Mouse (Mus musculus): ENCODE results near the gene Lrguk. TPM values are rescaled to one million over a fixed set of nuclear protein-coding genes. Genes with fewer than 3 reads are reported as not detected.
A peak's percentile ranks its signal among the peaks of the same experiment; 100 is the strongest.

Lrguk gene
- total RNA-seq, 1 experiment from 2014 or later = not detected

DNA sequence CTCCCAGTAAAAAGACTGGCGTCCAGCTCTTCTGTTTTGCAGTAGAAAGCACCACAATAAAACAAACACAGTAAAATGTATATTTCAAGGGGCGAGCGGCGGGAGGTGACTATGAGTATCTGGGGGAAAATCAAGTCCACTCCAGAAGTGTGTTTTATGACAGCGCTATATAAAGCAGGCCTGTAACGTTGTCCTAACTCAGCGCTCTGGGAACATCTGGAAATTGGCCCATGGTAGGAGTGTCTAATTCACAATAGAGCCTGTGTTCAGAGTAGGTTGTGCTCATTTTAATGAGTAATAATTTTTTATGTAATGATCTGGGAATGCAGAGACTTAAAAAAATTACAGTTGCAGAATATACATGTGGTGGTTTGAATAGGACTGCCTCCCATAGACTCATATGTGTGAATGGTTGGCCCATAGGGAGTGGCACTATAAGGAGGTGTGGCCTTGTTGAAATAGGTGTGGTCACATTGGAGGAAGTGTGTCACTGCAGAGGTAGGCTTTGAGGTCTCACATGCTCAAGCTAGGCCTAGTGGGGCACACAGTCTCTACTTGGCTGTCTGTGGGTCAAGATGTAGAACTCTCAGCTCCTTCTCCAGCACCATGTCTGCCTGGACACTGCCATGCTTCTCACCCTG is 87.7 kb downstream of the Lrguk start:
- no peak for ATAC-seq (ENCODE audit: extremely low read depth, insufficient number of reproducible peaks, low FRiP score, poor library complexity, severe bottlenecking)

DNA sequence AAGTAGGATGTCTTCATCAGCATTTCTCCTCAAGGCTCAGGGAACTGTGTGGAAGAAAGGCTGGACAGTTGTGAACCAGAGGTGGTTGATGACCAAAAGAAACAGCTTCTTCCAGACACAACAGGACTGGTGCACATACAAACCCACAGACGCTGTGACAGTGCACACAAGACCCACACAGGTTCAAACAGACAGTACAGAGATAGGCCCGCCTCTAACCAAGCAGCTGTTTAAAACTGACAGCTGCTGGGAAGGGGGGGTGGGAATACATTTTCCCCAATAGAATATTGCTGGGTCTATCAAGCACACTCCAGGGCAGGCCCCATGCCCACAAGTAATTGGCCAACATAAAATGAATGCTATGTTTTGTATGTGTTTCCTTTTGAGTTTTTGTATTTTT is 95.2 kb downstream of the Lrguk start:
- no peak for ATAC-seq (ENCODE audit: extremely low read depth, insufficient number of reproducible peaks, low FRiP score, poor library complexity, severe bottlenecking)

DNA sequence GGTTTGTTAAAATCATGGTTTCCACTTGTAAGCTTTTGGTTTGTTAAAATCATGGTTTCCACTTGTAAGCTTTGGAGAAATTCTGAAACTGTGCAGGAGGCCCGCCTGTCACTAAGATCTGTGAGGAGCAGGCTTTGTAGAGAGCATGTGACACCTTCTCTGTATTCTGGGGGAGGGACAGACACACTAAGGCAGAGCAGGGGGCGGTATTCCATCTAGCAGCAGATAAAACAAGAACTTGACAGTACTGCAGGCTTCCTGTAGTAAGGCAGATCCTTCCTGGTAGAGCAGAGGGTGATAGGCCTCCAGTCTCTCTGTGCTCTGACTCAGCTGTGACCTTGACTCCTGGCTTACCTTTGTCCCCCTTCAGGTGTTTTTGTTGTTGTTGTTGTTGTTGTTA is 100.0 kb downstream of the Lrguk start:
- no peak for ATAC-seq (ENCODE audit: extremely low read depth, insufficient number of reproducible peaks, low FRiP score, poor library complexity, severe bottlenecking)

DNA sequence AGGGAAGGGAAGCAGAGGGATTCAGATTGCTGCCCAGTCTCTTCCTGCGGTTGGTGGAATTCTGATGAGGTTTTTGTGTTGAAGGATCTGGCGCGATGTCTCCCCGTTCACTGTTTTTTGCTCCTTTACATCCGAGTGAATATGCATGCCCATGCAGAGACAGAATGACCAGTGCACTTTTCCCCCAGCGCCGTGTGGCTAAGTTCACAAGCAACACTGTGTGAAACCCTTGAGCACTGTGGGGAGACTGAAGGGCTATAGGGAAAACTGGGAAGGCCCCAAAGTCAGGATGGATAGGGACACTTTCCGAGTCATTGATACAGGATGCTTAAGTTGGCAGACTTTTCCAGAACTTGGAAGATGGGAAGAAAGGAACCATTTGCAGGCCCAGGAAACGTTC is 103.1 kb downstream of the Lrguk start:
- no peak for ATAC-seq (ENCODE audit: extremely low read depth, insufficient number of reproducible peaks, low FRiP score, poor library complexity, severe bottlenecking)

DNA sequence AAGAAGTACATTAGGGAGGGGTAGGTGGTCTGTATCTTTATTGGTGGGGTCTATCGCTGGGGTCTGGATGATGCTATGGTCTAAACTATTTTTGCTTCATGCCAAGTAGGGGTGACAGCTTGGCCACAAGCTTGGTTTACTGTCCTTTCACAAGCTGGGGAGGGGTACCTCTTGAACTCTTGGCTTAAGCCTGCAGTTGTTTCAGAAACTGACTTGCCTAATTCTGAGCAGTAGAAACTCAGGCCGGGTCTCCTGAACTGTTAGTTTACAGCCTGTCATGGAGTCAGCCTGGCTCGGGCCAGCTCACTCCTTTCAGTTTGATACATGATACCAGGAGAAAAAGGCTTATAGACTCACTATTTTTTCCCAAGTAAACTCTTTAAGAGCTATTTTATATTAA is 109.1 kb downstream of the Lrguk start:
- ATAC-seq (ENCODE audit: extremely low read depth, insufficient number of reproducible peaks, low FRiP score, poor library complexity, severe bottlenecking) = no peak

DNA sequence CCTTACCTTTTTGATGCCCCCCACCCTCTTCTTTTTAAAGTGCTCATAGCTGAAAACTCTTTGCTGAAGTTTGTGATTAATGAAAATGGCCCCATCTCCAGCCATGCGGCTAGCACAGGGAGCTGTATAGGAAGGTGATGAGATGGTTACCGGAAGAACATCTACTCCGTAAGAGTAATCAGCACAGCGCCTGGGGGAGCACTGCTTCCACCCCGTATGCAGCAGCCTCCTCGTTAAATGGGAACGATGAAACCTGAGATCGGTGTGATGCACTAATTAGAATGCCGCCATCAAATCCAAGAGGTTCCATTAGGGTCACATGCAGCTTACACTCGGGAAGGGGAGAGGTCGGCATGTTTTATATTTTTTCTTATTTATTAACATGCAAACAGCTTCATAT is 113.7 kb downstream of the Lrguk start:
- no peak for ATAC-seq (ENCODE audit: extremely low read depth, insufficient number of reproducible peaks, low FRiP score, poor library complexity, severe bottlenecking)

DNA sequence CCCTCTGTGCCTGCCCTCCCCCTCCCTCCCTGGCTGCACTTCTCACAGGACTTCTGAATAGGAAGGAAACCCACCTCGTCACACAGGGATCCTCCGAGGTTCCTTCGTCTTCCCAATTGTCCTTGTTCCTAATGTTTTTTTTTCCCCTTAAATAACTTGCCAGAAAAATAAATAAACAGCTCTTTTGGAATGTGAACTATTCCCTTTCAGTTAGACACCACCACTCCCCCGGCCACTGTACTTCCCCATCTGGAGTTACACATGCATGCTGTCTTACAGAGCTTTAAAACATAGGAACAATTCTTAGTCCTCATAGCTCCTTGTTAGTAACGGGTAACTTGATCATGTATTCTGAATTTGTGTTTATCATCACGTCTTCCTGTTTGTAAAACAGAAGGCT is 116.8 kb downstream of the Lrguk start:
- no peak for ATAC-seq (ENCODE audit: extremely low read depth, insufficient number of reproducible peaks, low FRiP score, poor library complexity, severe bottlenecking)

DNA sequence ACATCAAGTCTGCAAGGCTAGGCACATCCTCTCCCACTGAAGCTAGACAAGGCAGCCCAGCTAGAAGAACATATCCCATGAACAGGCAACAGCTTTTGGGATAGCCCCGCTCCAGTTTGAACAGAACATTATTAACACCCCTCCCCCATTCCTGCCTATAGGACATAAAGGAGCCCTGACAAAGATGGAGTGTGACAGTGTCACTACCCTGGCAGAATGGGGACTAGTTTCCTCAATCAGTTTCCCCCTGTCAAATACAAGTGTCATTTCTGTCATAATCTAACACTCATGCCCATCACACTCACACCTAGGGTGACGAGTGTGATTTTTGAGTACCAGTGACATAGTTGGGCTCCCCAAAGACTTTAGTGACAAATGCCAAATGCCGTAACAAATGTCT is 118.8 kb downstream of the Lrguk start:
- ATAC-seq (ENCODE audit: extremely low read depth, insufficient number of reproducible peaks, low FRiP score, poor library complexity, severe bottlenecking) = no peak

DNA sequence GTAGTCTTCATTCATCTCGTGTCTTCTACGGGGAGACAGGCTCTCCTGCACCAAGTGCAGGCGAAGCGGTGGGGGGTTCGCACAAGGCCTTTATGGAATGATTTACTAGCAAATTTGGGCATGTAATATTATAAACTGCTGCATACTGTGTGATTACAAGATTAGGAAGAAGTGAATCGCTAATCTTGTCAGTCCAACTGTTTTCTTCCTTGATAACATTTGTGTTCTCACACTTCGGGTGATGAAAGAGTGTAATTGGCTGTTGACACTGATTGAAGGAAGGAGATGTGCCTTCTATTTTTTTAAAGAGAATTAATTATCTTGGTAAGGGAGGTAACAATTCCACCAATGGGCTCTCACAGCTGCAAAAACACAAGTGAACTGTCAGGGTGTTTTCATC is 119.4 kb downstream of the Lrguk start:
- no peak for ATAC-seq (ENCODE audit: extremely low read depth, insufficient number of reproducible peaks, low FRiP score, poor library complexity, severe bottlenecking)

DNA sequence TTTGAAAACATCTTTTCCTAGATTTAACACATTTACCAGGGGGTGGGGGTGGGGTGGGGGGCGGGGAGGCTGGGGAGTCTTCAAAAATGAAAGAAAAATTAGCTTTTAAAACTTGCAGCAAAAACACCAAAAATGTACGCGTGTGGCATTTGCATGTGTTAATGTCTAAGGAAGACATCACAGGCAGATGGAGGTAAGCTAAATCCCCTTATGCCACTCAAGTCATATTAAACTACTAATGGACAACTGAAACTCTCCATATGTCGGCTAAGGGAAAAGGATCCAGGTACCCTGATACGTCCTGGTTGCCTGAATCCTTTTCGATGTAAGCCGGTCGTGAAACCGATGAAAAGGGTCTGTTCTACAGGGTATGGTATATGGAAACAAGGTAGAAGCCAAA is 119.8 kb downstream of the Lrguk start:
- no peak for ATAC-seq (ENCODE audit: extremely low read depth, insufficient number of reproducible peaks, low FRiP score, poor library complexity, severe bottlenecking)

DNA sequence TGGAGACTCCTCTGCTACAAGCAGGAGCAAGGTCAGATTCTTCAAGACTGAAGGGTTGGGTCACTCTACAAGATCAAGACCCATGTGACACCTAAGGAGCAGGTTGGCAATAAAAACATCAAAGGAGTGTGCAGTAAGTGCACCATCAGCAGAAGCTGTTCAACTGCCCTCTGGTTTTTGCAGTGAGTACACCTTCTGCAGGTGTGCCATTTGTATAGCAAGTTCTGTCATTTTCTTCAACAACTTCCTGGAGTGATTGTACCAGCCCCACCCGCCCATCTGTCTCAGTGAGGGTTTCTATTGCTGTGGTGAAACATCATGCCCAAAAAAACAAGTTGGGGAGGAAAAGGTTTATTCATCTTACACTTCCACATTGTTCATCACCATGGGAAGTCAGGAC is 120.6 kb downstream of the Lrguk start:
- no peak for ATAC-seq (ENCODE audit: extremely low read depth, insufficient number of reproducible peaks, low FRiP score, poor library complexity, severe bottlenecking)

DNA sequence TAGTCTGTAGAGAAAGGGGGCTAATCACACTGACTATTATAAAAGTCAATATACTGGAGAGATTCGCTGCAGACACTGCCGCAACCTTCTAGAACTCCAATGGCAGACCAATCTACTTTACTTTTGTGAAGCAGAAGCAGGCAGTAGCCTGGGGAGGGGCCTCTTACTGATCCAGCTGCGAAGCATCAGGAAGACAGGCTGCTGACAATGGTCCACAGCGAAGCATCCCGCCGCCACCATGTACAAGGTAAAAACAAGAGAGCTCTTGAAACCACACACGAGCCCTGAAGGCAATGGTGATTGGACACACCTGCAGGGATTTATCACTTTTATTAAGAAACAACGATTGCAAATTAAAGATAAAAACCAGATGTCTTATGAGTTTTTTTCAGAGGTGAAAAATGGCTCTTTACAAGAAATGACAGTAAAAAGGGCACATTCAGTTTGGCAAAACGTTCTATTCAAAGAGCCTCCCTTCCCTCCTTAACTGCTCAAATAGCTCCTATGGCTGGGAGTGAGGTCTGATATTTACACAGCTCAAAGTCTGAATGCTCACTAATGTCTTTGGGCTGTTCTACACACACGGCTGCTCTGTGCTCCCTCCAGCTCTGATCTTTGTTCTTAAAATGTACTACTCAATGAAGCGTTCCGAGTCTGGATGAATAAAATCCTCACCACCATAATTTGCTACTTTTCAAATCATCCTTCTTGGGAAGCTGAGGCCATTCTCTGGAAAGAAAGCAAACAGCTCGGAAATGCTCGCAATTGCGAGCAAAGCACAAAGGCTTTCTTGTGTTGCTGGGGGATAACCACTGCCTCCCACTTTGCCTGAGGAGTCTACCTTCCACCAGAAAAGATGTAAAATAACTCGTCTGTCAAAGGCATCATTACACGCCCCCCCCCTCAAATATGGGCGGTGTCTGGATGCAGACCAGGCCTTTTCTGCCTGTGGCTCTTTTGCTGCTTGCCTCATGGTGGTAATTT is 124.1 kb downstream of the Lrguk start:
- ATAC-seq (ENCODE audit: extremely low read depth, insufficient number of reproducible peaks, low FRiP score, poor library complexity, severe bottlenecking) = no peak

DNA sequence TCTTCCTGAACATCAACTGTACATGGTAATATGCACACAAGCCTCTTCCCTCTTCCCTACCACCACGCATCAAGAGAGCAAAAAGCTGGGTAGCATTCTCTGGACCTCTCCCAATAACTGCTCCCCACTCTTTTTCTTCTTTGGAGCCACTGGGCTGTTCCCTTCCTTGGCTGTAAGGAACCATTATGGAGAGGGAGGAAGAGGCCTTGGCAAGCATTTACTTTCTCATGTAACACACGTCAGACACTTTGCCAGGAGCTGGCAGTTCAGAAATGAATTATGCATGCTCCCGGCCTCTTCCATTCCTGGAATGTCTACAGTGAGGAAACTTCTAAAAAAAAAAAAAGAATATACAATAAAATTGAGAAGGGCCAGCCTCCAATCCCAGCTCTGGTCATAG is 125.0 kb downstream of the Lrguk start:
- no peak for ATAC-seq (ENCODE audit: extremely low read depth, insufficient number of reproducible peaks, low FRiP score, poor library complexity, severe bottlenecking)

DNA sequence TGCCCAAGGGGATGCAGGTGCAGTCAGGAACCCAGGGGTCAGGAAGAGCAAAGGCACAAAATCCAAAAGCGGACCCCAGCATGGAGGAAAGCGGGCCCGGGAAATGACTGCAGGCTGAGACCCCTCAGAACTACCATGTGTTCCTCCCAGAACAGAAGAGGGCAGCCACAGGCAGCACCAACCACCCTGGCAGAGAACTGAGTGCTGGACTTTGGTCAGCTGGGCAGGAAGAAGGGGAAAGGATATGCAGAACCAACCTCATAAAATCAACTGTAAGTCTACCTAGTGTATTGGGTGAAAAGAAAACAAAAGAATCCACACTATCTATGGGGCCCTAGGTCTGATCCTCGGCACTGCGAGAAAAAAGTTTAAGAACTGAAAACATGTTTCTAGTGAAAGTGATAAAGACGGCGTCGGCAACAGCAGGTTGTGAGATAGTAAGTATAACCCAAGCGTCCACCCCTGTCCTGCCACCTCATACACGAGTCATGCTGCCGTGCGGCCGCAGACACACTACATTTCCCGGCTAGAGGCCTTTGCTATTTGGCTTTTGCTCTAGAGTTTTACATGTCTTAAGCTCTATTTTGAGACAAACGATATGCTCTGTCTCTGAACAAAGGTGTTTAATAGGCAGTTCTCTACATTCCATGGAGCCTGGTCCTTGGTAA is 126.0 kb downstream of the Lrguk start:
- ATAC-seq (ENCODE audit: extremely low read depth, insufficient number of reproducible peaks, low FRiP score, poor library complexity, severe bottlenecking) = no peak

DNA sequence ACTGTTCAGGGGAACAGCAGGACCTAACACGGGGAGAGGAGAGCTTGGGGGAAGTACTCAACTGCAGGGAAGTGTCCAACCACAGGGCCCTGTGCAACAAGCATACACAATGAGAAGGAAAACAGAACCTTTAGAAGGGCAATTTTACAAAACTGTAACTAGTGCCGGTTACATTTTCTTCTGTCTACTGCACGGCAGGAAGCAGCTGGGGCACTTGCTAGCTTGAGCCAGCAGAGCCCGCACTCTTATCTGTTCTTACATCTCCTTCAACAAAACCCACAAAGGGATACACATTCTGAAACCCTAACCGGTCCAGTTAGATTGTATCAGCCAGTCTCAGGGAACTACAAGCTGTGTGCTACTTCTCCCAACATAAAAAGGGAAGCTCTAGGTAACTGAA is 126.8 kb downstream of the Lrguk start:
- ATAC-seq (ENCODE audit: extremely low read depth, insufficient number of reproducible peaks, low FRiP score, poor library complexity, severe bottlenecking) = peak; percentile 25

DNA sequence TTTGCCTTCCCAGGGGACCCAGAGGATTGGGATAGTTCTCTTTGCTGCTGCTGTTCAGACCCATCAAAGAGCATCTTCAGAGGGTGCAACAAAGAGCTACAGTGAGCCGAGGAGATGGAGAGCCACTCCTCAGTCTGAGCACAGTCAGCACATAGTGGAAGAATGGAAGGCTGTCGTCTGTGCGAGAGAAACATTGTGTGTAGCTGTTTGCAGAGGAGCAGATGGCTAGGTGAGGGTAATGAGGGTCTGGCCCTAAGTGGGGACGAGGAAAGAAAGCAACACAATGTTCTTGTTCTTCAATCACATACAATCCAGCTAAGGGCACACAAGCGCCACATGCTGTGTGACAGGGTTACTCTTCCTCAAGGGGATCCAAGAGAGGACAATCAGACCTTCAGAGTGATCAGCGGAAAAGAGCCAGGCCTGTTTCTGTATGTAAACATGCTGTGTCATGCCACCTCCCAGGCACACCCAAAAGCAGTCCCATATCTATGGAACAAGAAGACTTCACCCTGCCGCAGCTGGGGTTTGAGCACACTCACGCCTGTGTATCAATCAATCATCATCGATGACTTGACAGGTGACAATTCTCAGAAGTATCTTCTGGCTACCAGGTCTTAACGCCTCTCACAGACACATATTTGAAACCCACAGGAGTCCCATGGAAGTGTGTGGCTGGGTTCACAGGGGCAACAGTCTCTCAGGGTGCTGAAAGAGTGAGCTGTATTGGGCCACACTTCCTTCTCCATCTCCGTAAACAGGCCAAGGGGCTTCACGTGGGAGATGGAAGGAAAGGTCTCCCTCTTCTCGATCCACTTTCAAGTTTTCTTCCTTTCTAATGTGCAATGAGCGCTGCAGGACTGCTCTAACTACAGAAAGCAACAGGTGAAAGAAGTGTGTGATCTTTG is 127.8 kb downstream of the Lrguk start:
- ATAC-seq (ENCODE audit: extremely low read depth, insufficient number of reproducible peaks, low FRiP score, poor library complexity, severe bottlenecking) = no peak

DNA sequence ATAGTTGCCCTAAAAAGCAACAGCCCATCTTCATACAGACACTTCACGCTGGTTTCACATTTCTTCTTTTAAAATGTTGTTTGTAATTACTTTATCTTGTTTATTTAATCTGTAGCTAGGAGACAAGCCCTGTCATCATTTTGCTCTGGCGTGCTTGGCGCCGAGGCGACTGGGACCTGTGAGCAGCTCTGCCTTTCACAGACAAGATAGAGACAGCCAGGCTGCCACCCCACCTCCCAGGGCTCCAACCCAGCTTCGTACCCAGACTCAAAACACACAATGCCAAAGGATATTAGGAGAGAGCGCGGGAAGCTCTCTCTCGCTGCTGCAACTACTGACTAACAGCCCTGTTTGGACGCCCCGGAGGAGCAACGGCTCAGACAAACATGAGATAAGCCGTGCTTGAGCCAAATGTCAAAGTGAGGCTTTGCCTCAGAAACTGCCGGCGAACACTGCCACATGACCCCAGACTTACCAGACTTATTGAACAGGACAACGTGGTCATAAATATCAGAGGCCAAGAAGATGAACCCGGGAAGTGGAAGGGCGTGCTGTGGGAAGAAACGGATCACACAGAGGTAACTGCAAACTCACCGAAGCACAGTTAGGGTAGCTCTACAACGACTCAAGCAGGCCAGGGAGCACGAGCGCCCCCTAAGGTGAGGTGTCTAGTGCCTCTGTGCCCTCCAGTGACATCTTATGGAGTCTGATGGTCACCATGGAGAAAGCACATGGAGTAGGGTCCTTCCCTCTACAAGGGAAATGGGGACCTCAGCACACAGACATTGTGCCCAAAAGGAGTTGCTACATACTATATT is 131.0 kb downstream of the Lrguk start:
- no peak for ATAC-seq (ENCODE audit: extremely low read depth, insufficient number of reproducible peaks, low FRiP score, poor library complexity, severe bottlenecking)

DNA sequence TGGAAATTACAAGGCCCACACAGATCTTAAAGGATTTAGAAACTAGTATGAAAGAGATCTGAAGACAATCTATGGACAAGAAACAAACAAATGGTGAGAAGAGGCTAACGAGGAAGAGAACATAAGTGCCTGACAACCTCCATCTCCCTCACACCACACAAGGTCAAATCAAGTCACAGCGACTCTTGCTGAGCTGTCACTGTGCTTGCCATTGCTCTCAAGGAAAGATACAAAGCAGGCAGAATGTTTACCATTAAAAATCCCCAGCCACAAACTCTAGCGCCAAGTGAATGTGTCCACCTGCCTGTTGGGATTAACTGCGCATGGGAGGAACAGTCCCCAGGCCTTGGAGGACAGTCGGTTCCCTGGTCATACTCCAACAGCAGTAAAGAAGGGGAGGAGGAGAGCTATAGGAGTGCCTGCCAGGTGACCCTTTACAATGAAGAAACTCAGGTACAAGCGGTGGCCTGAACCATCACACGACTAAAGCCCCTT is 131.6 kb downstream of the Lrguk start:
- ATAC-seq (ENCODE audit: extremely low read depth, insufficient number of reproducible peaks, low FRiP score, poor library complexity, severe bottlenecking) = no peak
